Mouse (Mus musculus) embryonic fibroblast, embryonic 13.5 days (primary cell): ENCODE measurements around the gene Slamf9.

Experiments used
- CTCF ChIP-seq: IDR thresholded peaks from 2 replicates; pipeline ENCODE4 v1.5.1; 2011; ENCODE audit warnings: mild to moderate bottlenecking, control low read depth, low read length, moderate library complexity, borderline replicate concordance; ENCODE audit not compliant: insufficient read depth
- POLR2A ChIP-seq: IDR thresholded peaks from 2 replicates; pipeline ENCODE4 v1.6.1; 2011; ENCODE audit warnings: low read depth, mild to moderate bottlenecking, control low read depth, low read length, moderate library complexity

DNA sequence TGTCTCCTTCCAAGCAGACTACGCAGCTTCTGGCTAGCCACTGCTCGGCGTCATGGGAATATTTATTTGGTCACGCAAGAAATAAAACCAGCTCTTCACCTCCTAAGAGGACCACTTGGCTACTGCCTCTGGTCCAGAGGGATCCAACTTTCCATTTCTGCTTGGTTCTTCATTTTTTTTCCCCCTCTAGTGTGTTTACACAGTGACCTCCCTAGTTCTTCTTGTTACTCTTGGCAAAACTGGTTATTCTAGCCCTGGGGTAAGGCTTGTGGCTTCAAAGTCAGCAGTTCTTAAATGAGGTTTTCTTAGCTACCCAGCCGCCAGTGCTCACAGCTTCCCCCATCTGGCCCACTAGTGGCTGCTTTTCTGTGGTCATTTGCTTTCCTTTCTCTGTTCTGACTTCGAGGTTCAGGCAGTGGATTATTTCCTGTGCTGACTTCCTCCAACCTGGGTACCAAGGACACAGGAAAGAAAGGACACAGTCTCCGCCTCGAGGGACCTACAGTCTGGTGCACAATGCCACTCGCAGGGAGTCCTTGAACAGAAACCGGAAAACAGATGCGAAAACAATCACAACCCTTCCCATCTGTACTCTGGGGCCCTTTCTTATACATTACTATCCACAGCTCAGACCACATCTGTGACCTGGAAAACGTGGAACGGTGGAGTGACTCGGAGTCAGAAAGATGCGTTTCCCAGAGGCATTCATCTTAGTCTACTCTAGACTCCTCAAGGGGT, 50.0 kb downstream of the Slamf9 start:
- no peak for TF ChIP-seq CTCF
- TF ChIP-seq POLR2A, result no peak
